Mouse (Mus musculus) forelimb bud, embryonic 11.5 days (tissue): ENCODE results near the gene Prtn3.

Experiments
- DNase-seq: peaks from one replicate; pipeline ENCODE4 v3.0.0-alpha.2; 2012; ENCODE audit warnings: low read depth, low spot score

The Prtn3 gene

GRCm38 (mm10) chr10:79855558-79856184 lies 18.6 kb upstream of the Prtn3 start:
- DNase-seq: no peak

GRCm38 (mm10) chr10:79856280-79856679 lies 18.0 kb upstream of the Prtn3 start:
- no peak for DNase-seq

- DNase-seq: no peak
Measured at GRCm38 (mm10) chr10:79856704-79857451, 17.4 kb upstream of the Prtn3 start.

- DNase-seq: no peak
Measured at GRCm38 (mm10) chr10:79857452-79857811, 16.8 kb upstream of the Prtn3 start.

- no peak for DNase-seq
Measured at GRCm38 (mm10) chr10:79857894-79858293, 16.4 kb upstream of the Prtn3 start.

GRCm38 (mm10) chr10:79858416-79859074 lies 15.7 kb upstream of the Prtn3 start:
- DNase-seq: no peak

- DNase-seq: no peak
Measured at GRCm38 (mm10) chr10:79859116-79859515, 15.2 kb upstream of the Prtn3 start.

GRCm38 (mm10) chr10:79860079-79860911 lies 14.0 kb upstream of the Prtn3 start:
- no peak for DNase-seq

GRCm38 (mm10) chr10:79861230-79862048 lies 12.8 kb upstream of the Prtn3 start:
- no peak for DNase-seq

- no peak for DNase-seq
Measured at GRCm38 (mm10) chr10:79862049-79862788, 12.1 kb upstream of the Prtn3 start.

GRCm38 (mm10) chr10:79862925-79863324 lies 11.4 kb upstream of the Prtn3 start:
- DNase-seq: no peak

GRCm38 (mm10) chr10:79864351-79865188 lies 9.7 kb upstream of the Prtn3 start:
- DNase-seq: no peak

GRCm38 (mm10) chr10:79865189-79865601 lies 9.1 kb upstream of the Prtn3 start:
- DNase-seq: no peak

GRCm38 (mm10) chr10:79865801-79866295 lies 8.4 kb upstream of the Prtn3 start:
- DNase-seq: no peak

- no peak for DNase-seq
Measured at GRCm38 (mm10) chr10:79866601-79867000, 7.7 kb upstream of the Prtn3 start.

GRCm38 (mm10) chr10:79871845-79872244 lies 2.4 kb upstream of the Prtn3 start:
- DNase-seq: no peak

- DNase-seq: no peak
Measured at GRCm38 (mm10) chr10:79872862-79873261, 1.4 kb upstream of the Prtn3 start.

GRCm38 (mm10) chr10:79873313-79873712 lies 963 bp upstream of the Prtn3 start:
- DNase-seq: no peak

- DNase-seq: no peak
Measured at GRCm38 (mm10) chr10:79873715-79874289, 474 bp upstream of the Prtn3 start.
